Mouse (Mus musculus) gastrocnemius, adult 8-10 months (tissue): ENCODE data around the gene Sp2. TPM values are rescaled to one million over a fixed set of nuclear protein-coding genes. Genes with fewer than 3 reads are reported as not detected.
A peak's percentile ranks its signal among the peaks of the same experiment; 100 is the strongest.

Experiments
- DNase-seq, 2 experiments: peaks; one replicate each; pipeline ENCODE4 v3.0.0; 2022; ENCODE audit warnings: low spot score in 2 of 2
- total RNA-seq, 4 experiments: library from RNA; stranded (reverse); gene quantifications; 2 replicates each; pipeline ENCODE4 v1.2.4; 2022

Gene Sp2
- total RNA-seq, 4 experiments from 2014 or later = 8.6 to 12.5 (median 10.4) TPM

GRCm38 (mm10) chr11:96940578-96941465, 41.9 kb downstream of the Sp2 start:
- DNase-seq = no peak

DNA sequence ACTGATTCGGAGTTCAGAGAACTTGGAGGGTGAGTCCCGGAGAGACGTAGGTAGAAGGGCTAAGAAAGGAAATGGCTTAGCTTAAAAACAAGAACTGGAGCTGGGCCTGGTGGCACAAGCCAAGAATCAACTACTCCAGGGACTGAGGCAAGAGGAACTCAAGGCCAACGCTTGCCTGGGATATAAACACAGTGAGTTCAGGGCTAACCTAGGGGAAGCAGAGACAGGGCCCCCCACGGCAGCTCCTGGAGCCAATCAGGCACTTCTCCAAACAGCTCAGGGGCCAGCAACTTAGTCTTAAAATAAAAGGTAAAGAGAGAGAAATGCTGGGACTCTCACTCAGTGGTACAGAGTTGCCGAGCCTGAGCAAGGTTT, 44.3 kb downstream of the Sp2 start:
- no peak for DNase-seq

DNA sequence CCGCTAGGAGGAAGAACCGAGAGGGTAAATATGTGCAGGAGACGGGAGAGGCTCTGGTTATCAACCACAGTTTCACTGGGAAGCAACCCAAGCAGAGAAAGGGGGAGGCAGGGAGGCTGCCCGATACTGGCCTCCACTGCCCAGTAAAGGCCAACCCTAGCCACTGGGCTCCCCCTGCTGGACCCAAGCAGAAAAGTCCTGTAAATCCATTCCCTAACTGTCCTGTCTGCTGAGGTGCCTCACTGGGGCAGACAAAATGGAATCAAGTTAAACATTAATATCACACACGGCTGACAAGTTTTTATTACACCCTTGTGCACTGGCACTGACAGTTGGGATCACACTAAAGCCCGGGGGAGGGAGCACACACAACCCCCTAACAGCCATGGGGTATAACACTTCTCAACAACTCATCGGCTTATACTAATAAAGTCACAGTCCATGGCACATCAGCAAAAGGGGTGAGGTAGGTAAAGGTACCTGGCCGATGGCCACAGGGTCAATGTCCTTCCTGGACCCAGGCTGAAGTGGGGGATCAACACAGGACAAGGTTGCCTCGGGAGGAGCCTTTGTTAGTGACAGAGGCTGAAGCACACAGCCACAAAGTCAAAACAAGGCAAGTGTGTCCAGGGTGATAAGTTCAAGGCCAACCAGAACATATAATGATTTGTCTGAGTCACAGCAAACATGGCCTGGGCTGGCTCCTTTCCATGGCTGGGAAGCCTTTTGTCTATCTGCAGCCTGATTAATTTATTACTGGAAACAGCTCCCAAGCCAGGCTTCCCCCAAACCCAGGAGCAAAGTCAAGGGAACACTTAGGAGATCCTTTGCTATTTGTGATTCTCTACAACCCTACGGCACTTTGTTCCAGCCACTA, 45.0 kb downstream of the Sp2 start:
- DNase-seq = peak in 1 of 2 experiments; percentile 40

DNA sequence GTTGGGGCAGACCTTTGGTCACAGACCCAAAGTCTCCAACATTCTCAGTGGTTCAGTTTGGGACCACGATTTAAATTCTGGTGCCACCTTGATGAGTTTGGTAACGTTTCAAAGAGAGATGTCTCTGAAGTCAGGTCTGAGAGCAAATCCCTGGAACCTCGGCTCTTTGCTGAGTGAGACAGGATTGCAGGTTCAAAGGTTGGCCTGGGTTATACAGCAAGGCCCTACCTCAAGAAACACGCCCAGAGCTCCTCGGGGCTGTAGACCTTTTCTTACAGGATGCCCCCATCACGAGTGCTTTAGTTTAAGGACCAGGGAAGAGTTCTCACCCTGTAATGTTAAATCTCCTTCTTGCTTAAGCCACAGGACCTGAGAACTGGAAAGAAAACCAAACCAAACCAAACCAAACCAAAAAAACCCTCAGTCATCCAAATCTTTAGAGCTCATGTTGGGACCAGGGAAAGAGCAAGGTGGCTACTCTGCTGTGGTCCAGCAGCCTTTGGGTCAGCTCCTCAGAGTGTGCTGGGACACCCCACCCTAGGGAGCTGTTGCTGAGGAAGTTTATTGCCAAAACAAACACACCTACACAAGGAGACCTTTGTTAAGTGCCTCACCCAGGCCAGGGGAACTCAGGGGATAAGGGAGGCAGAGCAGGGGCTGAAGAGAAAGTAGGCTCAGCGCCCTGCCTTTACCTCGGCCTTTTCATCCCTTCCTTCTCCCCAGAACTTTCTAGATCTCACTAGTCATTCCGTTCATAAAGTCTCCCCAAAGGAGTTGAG, 46.7 kb downstream of the Sp2 start:
- no peak for DNase-seq

- no peak for DNase-seq
These were observed 47.8 kb downstream of the Sp2 start for GRCm38 (mm10) chr11:96934921-96935356.

- no peak for DNase-seq
These were observed 49.0 kb downstream of the Sp2 start for GRCm38 (mm10) chr11:96933562-96934276.

GRCm38 (mm10) chr11:96931327-96932062, 51.3 kb downstream of the Sp2 start:
- DNase-seq = no peak

GRCm38 (mm10) chr11:96929766-96930331, 52.9 kb downstream of the Sp2 start:
- DNase-seq = no peak

DNA sequence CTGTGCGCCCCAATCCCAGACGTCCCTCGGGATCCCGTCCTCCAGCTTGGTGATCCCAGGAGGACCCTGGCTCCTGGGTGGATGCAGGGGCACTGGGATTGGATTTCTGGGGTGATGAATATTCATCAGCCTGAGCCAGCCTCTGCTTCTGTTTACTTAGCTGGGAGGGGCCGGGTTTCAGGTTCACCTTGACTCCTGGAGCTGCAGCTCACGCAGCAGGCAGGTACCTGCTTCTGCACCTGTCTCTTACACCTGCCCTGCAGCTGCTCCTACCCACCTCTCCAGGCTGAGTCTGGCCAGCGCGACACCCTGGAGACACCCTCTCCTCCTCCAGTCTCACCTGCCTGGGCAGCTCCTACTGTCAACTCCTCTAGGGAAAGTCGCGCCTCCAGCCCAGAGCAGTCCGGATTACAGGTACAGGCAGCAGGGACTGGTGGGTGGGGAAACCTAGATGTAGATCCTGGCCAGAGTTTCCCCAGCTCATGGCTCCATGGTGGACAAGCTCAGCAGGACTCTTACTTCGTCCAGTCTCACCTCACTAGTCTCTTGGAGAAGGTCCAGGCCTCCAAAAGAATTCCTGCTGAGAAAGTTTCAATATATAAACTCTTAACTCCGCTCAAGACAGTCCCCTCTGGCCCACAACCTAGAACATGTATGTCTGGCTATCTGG, 53.5 kb downstream of the Sp2 start:
- DNase-seq = no peak

- DNase-seq = no peak
These were observed 54.1 kb downstream of the Sp2 start for GRCm38 (mm10) chr11:96928691-96929090.

DNA sequence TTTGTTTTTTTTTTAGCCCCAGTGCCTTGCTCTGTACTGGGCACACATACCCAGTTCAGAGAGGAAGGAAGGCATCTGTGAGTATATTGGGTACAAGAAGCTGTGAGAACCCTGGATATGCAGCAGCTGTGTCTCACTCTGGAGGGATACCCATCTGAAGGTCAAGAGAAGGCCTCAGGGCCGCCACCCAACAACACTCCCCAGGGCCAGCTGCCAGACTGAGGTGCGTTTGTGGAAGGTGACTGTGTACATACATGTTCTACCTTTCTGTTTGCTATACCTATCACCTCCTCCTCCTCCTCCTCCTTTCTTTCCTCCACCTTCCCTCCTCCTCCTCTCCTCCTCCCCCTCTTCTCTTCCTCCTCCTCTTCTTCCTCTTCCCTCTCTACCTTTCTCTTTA, 54.7 kb downstream of the Sp2 start, which contains the start of gene Prr15l:
Prr15l (plus strand) TSS at position 17 of the 400 bp plus-strand sequence.
- no peak for DNase-seq

GRCm38 (mm10) chr11:96926587-96926986, 56.2 kb downstream of the Sp2 start:
- no peak for DNase-seq

DNA sequence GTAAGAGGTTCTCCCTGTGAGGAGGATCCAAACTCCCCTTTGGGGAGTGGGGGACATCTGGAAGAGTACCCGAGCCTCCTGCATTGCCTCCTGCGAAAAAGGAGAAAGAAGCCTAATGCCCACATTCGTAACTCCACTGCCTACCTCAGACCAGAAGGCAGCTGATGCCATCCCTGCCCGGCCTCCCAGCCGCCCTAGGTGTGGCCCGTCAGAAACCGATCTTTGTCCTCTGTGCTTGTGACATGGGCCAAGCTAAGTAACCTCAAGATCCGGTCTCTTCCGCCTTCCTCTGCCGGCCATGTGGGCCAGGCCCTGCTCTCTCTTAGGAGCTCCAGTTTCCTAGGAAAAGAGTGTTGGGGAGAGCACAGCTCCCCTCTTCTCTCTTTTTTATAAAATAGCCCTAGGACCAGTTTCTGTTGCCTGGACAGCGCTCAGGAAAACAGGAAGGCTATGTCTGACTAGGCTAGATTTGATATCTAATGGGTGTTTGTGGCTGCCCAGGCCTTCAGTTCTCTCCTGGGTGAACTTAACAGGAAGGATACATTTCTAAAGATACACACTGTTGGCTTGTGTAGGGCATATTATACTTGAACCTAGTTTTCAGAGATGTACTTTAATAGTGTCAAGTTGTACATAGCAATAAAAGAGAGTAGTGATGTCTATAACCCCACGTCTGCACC, 57.1 kb downstream of the Sp2 start:
- no peak for DNase-seq

DNA sequence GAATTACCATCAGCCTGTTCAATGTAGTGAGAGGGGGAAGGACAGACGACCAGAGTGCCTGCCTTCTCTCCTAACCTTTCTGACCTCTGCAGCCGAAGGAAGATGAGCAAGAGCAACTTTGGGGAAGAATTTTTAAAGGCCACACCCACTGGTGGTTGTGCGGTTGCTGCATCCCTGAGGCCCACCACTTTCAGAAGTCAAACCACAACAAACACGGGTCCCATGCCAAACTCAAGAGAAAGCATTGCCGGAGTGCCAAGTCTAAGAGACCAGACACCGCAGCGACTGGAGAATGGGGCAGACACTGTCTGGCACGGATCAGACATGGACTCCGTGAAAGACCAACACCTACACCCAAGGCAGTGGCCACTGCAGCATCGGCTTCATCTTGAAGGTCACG, 57.9 kb downstream of the Sp2 start:
- DNase-seq = no peak

DNA sequence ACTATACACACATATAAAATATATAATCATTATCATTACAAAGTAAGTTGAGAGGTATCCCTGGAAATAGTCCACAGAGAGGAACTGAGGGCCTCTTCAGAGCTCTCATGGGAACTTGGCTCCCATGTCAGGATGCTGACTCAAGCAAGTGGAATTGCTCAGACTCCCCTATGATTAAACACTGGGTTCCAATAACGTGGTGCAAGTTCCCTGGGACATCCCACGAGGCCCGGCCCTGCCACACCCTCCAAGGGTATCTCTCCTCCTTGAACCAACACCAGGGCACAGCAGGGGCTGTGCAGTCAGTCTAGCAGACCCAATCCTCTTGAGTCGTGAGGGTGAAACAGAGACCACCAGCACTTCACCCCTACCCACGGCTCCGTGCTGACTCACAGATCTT, 63.8 kb downstream of the Sp2 start:
- DNase-seq = no peak

GRCm38 (mm10) chr11:96917415-96917814, 65.3 kb downstream of the Sp2 start:
- DNase-seq = no peak

DNA sequence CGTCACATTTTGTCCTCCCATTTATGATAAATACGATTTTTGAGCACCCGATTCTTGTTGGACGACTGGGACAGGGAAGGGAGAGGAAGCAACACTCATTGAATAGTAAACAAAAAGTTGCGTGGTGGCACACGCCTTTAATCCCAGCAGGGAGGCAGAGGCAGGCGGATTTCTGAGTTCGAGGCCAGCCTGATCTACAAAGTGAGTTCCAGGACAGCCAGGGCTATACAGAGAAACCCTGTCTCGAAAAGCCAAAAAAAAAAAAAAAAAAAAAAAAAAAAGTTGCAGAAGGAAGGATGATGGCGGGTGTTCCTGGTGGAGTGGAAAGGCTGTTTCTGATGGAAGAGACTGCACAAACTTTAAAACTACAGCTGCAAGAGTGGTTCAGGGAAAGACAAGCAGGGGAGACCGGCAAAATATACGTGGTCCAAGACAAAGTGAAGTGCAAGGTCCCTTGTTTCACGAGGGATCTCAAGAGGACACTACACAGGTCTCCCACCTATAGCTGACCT, 65.8 kb downstream of the Sp2 start:
- no peak for DNase-seq
